Comparison of ENCODE assay signal across 8 mouse cellular contexts in genomic region chr2:144452364-144453008, GRCm38 (mm10).
DNase-seq lines count a peak whose midpoint lies in the region; ATAC-seq and TF ChIP-seq lines count a peak whose summit lies in the region.

No protein-coding gene starts in this region.

- H3K9me3 ChIP-seq in limb, embryonic 11.5 days (ENCODE audit: control insufficient read depth, low read length), result no peaks in the 10 kb centered on the region
- H3K9me3 ChIP-seq in midbrain, embryonic 15.5 days, result no peaks in the 10 kb centered on the region

- no peak overlapping the region for H3K4me2 ChIP-seq in limb, embryonic 11.5 days (ENCODE audit: low read depth, severe bottlenecking)
- H3K4me2 ChIP-seq in midbrain, embryonic 15.5 days, result no peak overlapping the region

- WGBS in heart, adult 2 months, result 9% methylated on average over 8 of the region's 8 CpGs
- 12% methylated on average over 8 of the region's 8 CpGs for WGBS in limb, embryonic 11.5 days
- WGBS in midbrain, embryonic 15.5 days, result 16% methylated on average over 8 of the region's 8 CpGs
- WGBS in spleen, adult 2 months, result 11% methylated on average over 8 of the region's 8 CpGs

- H3K4me1 ChIP-seq in heart, adult 2 months (ENCODE audit: control insufficient read depth, insufficient read depth, low read length), result no peaks in the 10 kb centered on the region
- H3K4me1 ChIP-seq in limb, embryonic 11.5 days (ENCODE audit: control insufficient read depth, insufficient read depth, low read length), result no peaks in the 10 kb centered on the region
- no peaks in the 10 kb centered on the region for H3K4me1 ChIP-seq in midbrain, embryonic 15.5 days
- H3K4me1 ChIP-seq in spleen, adult 2 months (ENCODE audit: control insufficient read depth, insufficient read depth, insufficient read length), result no peaks in the 10 kb centered on the region

- no peak for ATAC-seq in limb, embryonic 11.5 days (ENCODE audit: insufficient number of reproducible peaks, low FRiP score, low TSS enrichment, low read depth)
- ATAC-seq in midbrain, embryonic 15.5 days (replicated peaks), result peak; percentile 72

- H3K27me3 ChIP-seq in heart, adult 2 months (ENCODE audit: control insufficient read depth, insufficient read depth, low read length), result no peaks in the 10 kb centered on the region
- no peaks in the 10 kb centered on the region for H3K27me3 ChIP-seq in limb, embryonic 11.5 days (ENCODE audit: control insufficient read depth, insufficient read depth, low read length)
- peaks cover 28% of the 10 kb centered on the region for H3K27me3 ChIP-seq in midbrain, embryonic 15.5 days (replicated peaks)
- no peaks in the 10 kb centered on the region for H3K27me3 ChIP-seq in spleen, adult 2 months (ENCODE audit: control insufficient read depth, insufficient read depth, low read length)

- H3K4me3 ChIP-seq in heart, adult 2 months, result no peak overlapping the region
- no peak overlapping the region for H3K4me3 ChIP-seq in limb, embryonic 11.5 days (ENCODE audit: low read depth, low read length)
- H3K4me3 ChIP-seq in midbrain, embryonic 15.5 days, result no peak overlapping the region
- no peak overlapping the region for H3K4me3 ChIP-seq in spleen, adult 2 months (ENCODE audit: extremely low read depth, insufficient read depth, insufficient read length)

- intact Hi-C loops in heart, adult 2 months (cut with DNase I), result loop anchor here (2.0 to 10.0 kb wide), 7 partner anchors 104 to 1338 kb away; partner anchors contain the start of gene Bfsp1

- H3K27ac ChIP-seq in heart, adult 2 months, result no peak overlapping the region
- no peak overlapping the region for H3K27ac ChIP-seq in limb, embryonic 11.5 days (replicated peaks; ENCODE audit: low read depth, low read length)
- H3K27ac ChIP-seq in midbrain, embryonic 15.5 days, result no peak overlapping the region
- no peak overlapping the region for H3K27ac ChIP-seq in spleen, adult 2 months (ENCODE audit: insufficient read depth, low read length)

- DNase-seq in 3T3-L1 (ENCODE audit: low read depth, low spot score), result peak; percentile 95
- DNase-seq in adrenal gland, postnatal 10 days, result peak; percentile 87
- DNase-seq in embryo, embryonic 9.5 days (ENCODE audit: extremely low spot score), result peak; percentile 76
- DNase-seq in heart, adult 2 months, result peak; percentile 62 to 72
- DNase-seq in kidney, adult 8-10 months, result peak; percentile 67 to 86
- DNase-seq in limb, embryonic 11.5 days (ENCODE audit: low spot score), result peak; percentile 84
- peak; percentile 36 to 66 for DNase-seq in spleen, adult 2 months (ENCODE audit: low read depth in 1 of 2, low spot score in 2 of 2)

- peak; percentile 95 for TF ChIP-seq CTCF in heart, adult 2 months (IDR thresholded peaks at IDR 0.05)
- peak; percentile 59; the same call in 1 of the 2 replicates for TF ChIP-seq CTCF in spleen, adult 2 months (IDR thresholded peaks at IDR 0.05; ENCODE audit: extremely low read depth, insufficient read depth, insufficient read length, insufficient replicate concordance)

- H3K79me2 ChIP-seq in heart, adult 2 months (replicated peaks; ENCODE audit: control insufficient read depth, insufficient read depth, low read length), result no peaks in the 10 kb centered on the region

- 0 out of 2 replicates have a peak, but pooled peaks have one; percentile 31 for TF ChIP-seq EP300 in heart, adult 2 months (IDR thresholded peaks at IDR 0.05; ENCODE audit: insufficient read depth, low read depth, low read length)

- no peak for TF ChIP-seq POLR2A in heart, adult 2 months (IDR thresholded peaks at IDR 0.05; ENCODE audit: insufficient read depth, low read depth, low read length)
- no peak for TF ChIP-seq POLR2A in spleen, adult 2 months (IDR thresholded peaks at IDR 0.05; ENCODE audit: low read depth, low read length)

- no peaks in the 10 kb centered on the region for H3K36me3 ChIP-seq in heart, adult 2 months (ENCODE audit: control insufficient read depth, insufficient read depth, low read length)
- no peaks in the 10 kb centered on the region for H3K36me3 ChIP-seq in limb, embryonic 11.5 days (ENCODE audit: control insufficient read depth, insufficient read depth, low read length)
- no peaks in the 10 kb centered on the region for H3K36me3 ChIP-seq in midbrain, embryonic 15.5 days (replicated peaks)
- no peaks in the 10 kb centered on the region for H3K36me3 ChIP-seq in spleen, adult 2 months (ENCODE audit: control insufficient read depth, insufficient read depth, low read length)

- no peak overlapping the region for H3K9ac ChIP-seq in heart, adult 2 months (ENCODE audit: low read depth, low read length)
- H3K9ac ChIP-seq in limb, embryonic 11.5 days (ENCODE audit: low read length), result no peak overlapping the region
- H3K9ac ChIP-seq in midbrain, embryonic 15.5 days, result no peak overlapping the region
